Mouse (Mus musculus) thymus, adult 2 months (tissue): ENCODE measurements around the gene Mgat1.

Source experiments
- CTCF ChIP-seq: fragments of 200-500 bp; IDR thresholded peaks from 2 replicates; pipeline ENCODE4 v1.5.1; 2012; ENCODE audit warnings: mild to moderate bottlenecking, control low read depth, low read length, moderate library complexity, borderline replicate concordance; ENCODE audit not compliant: control insufficient read depth, poor library complexity, insufficient read depth; ENCODE audit errors: extremely low read depth
- POLR2A ChIP-seq: fragments of 200-500 bp; IDR thresholded peaks from 2 replicates; pipeline ENCODE4 v1.6.1; 2012; ENCODE audit warnings: mild to moderate bottlenecking, low read length, control low read depth, moderate library complexity; ENCODE audit not compliant: control insufficient read depth, poor library complexity, insufficient read depth; ENCODE audit errors: extremely low read depth

DNA sequence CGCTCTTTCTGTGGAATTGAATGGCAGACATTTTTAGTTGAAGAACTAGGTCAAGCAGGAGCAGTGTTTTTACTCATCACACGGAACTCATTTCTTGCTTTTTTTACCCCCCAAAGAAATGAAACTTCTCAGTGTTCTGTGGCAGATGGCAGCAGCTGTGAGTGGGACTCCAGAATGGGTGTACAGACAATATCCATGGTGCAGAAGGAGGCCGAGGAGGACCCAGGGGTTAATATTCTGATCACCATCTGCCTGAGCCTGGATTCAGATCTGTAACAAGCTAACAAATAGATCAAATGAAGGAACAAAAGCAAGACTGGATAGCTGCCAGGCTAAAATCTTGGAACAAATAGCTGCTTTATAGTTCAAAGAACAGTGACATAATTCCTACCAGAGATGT lies 48.8 kb downstream of the Mgat1 start:
- TF ChIP-seq POLR2A (no peak), CTCF (no peak)
